Mouse (Mus musculus) gastrocnemius, postnatal 25 days (tissue): ENCODE results near the gene Mpv17l2. TPM values are rescaled to one million over a fixed set of nuclear protein-coding genes. Genes with fewer than 3 reads are reported as not detected.

Source experiments
- DNase-seq: peaks from one replicate; pipeline ENCODE4 v3.0.0; 2022
- total RNA-seq, 2 experiments: library from RNA; stranded (reverse); gene quantifications; 1 replicate in 1 of 2; 2 replicates in 1 of 2; pipeline ENCODE4 v1.2.3; 2021

Mpv17l2 gene
- total RNA-seq, 2 experiments from 2014 or later = 19.6 to 25.6 TPM

DNA sequence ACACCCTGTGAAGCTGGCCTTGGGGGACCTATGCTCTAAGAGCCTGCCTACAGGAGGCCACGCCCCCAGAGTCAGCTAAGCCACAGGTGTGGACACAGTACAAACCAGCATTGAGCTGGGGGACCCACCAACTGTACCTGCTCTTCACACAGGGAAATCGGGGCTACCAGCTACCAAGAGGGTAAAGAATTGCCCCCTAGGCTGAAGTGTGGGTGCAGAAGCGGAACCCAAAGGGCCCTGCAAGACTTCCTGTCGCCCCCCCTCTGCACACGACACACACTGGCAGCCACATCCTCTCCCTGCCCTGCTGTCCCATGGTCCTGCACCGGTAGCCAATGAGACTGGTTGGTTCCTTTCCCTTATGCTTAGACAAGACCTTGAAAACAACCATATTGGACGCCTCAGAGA, 30.6 kb upstream of the Mpv17l2 start:
- no peak for DNase-seq

- DNase-seq = no peak
These were observed 30.1 kb upstream of the Mpv17l2 start for GRCm38 (mm10) chr8:70790846-70791245.

GRCm38 (mm10) chr8:70789046-70789445, 28.3 kb upstream of the Mpv17l2 start:
- DNase-seq = no peak

GRCm38 (mm10) chr8:70787941-70788667, 27.4 kb upstream of the Mpv17l2 start:
- DNase-seq = no peak

DNA sequence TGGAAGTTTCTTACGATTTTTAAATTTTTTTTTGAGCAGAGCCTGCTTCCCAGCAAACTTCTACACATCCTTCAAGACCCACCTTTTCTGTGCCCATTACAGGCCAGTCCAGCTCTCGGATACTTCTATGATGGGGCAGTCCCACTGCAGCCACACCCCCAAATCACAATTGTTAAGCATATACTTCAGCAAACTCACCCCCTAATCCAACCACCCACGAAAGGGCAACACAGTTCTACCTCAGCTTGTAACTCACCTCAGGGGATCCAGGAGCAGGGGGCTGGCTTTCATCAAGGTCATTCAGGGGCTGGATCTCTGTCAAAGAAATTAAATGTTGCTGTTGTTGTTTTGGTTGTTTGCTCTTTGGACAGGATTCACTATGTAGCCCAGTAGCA, 26.3 kb upstream of the Mpv17l2 start:
- no peak for DNase-seq

- DNase-seq = no peak
These were observed 25.7 kb upstream of the Mpv17l2 start for GRCm38 (mm10) chr8:70786291-70787050.

GRCm38 (mm10) chr8:70780093-70780492, 19.3 kb upstream of the Mpv17l2 start:
- DNase-seq = no peak

DNA sequence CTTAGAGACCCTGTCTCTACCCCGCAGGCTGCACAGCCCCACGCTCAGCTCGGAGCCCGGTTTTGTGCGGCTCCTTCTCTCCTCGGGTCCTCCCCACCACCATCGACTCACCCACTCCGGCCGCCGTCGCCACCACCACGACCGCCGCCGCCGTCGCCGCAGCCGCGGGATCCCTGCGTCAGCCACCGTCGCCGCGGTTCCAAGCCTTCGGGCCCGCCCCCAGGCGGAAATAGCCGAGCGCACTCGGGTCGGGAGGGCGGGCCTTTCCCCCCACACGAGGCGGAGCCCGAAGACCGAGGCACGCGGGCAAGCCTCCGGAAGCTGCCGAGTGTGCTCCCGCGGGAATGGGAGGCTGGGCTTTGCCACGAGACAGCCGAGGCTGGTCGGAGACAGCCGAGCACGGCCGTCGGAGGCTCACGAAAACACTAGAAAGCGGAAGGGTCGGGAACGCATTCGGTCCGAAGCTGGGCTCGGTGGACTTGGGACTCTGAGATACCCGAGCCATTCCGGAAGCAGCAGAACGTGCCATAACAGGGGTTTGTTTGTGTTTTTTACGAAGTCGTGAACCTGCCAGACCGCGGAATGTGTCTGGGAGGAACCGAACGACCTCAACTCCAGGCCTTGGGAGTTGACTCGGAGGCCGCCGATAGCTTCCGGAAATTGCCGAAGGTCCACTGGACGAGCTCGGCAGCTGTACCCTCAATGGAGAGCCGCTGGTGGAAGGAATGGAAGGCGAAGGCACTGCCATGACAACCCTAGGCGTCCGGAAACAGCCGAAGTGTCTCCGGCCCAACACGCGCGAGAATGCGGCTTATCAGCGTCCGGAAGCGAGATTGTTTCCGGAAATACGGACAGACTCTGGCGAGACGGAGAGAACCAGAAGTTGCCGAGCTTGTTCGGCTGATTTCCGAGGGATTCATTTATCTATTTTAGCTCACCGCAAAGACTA, 16.0 kb upstream of the Mpv17l2 start, which contains the start of gene Pik3r2:
Gene Pik3r2 (minus strand): TSS at position 218 of the 949 bp plus-strand sequence.
- DNase-seq = peak; percentile 96

GRCm38 (mm10) chr8:70775851-70776495, 15.2 kb upstream of the Mpv17l2 start:
- peak; percentile 32 for DNase-seq

- peak; percentile 48 for DNase-seq
These were observed 14.5 kb upstream of the Mpv17l2 start for GRCm38 (mm10) chr8:70775227-70775626.

- DNase-seq = peak; percentile 26
These were observed 14.0 kb upstream of the Mpv17l2 start for GRCm38 (mm10) chr8:70774740-70775139.

DNA sequence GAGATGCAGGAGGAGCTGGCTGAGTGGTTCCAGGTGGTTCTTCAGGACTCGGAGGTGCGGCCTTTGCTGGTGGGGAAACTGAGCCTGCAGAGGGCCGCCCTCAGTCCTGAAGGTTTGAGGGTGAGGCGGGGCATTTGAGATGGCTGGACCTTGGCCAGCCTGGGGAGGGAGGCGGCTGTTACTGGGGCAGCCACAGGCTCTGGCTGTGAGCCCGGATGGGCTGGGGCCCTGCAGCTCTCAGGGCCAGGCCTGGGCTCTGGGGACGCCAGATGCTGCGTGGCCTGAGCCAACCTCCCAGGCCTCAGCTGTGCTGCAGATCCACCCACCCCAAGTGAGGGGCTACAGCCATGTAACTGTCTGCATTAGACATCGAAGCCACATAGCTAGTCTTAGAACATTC, 13.1 kb upstream of the Mpv17l2 start:
- peak; percentile 94 for DNase-seq

DNA sequence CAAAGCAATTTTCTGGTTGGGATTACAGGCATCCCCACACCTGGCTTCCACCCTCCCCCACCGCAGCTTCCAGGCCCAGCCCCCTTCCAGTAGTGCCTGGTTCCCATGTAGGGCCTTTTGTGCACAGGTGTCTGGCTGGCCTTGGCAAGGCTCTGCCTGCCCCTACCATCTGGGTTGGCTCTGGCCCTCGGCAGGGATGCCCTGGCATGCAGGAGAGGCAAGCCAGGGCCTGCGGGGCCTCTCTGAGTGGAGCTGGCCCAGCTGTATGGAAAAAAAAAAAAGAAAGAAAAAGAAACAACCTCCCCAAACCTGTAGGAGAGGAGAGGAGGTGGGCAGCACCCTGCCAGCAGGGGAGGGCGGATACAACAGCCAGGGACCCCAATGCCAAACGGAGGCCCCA, 12.7 kb upstream of the Mpv17l2 start:
- no peak for DNase-seq

DNA sequence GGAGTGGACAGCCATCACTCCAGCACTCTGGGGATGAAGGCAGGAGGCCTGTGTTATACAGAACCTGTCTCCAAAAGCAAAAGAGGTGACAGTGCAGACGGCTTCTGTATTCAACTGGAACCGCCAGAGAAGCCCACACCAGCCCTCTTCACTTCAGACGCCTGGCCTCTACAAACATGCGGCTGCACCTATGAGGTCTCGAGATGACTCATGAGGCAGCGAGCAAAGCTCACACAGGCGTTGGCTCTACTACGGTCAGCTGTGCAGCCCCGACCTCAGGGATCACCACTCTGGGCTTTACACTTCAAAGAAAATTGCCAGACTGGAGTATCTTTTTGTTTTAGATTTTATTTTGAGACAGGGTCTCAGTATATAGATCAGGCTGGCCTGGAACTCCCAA, 12.1 kb upstream of the Mpv17l2 start:
- peak; percentile 22 for DNase-seq

DNA sequence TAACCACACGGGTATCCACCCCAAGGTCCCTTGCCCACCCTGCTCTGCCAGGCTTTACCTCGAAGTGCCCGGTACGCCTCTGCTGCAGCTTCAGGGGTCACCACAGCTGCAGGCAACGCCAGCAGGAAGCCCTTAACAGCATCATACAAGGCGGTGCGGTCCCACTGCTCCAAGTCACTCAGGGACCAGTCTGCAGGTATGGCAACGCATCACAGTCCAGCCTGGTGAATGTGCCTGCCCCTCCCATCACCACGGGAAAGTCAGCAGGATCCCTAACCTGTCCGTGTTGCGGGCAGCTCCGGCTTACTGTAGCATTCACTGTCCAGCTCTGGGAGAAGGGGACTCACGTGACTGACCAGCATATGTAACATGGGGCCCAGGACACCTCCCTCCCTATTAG, 11.3 kb upstream of the Mpv17l2 start:
- DNase-seq = no peak

- no peak for DNase-seq
These were observed 10.5 kb upstream of the Mpv17l2 start for GRCm38 (mm10) chr8:70771217-70771616.

DNA sequence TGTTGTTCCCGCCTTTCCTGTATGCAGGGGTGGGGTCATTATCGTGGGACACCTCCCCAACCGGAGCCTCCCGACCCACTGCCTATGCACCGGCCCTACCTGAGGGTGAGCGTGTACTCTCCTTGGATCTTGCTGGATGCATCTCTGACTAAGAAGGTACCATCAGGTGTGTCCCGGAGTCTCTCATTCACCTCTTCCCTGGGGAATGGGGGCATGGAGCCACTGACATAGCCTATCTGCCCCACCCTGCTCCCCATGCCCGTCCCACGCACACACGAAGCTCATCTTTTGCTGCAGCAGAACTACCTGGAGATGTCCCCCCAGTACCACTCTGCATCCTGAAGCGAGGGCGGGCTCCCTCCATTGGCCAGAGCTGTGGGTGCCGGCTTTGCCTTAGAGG, 10.0 kb upstream of the Mpv17l2 start:
- DNase-seq = no peak

- no peak for DNase-seq
These were observed 9.1 kb upstream of the Mpv17l2 start for GRCm38 (mm10) chr8:70769858-70770257.

DNA sequence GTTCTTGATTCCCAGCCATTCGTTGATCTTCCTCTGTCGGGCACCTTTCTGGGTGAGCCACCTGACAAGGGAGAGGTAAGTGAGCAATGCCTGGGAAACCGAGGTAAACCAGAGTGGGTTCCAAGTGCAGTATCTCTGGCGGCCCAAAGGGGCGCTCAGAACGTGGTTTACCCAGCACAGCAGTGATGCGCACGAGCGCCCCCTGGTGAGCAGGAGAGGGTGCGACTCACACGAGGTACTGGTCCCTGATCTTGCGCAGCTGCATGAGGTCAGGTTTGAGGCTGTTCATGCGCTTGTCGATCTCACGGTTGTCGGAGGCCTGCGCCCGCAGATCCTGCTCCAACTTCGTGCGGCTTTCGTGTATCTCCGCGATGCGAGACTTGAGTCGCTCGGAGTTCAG, 8.6 kb upstream of the Mpv17l2 start:
- peak; percentile 87 for DNase-seq

- DNase-seq = no peak
These were observed 8.2 kb upstream of the Mpv17l2 start for GRCm38 (mm10) chr8:70768956-70769355.

GRCm38 (mm10) chr8:70768231-70768776, 7.6 kb upstream of the Mpv17l2 start:
- no peak for DNase-seq

- no peak for DNase-seq
These were observed 6.8 kb upstream of the Mpv17l2 start for GRCm38 (mm10) chr8:70767503-70767902.
